Mouse (Mus musculus): ENCODE data around the gene Pawr.

Pawr gene

GRCm38 (mm10) chr10:108356601-108357187, 24.8 kb downstream of the Pawr start:
- no peak for DNase-seq

- DNase-seq = no peak
Observed at GRCm38 (mm10) chr10:108359974-108360373, 28.1 kb downstream of the Pawr start.

- no peak for DNase-seq
Observed at GRCm38 (mm10) chr10:108360801-108361200, 28.9 kb downstream of the Pawr start.

- no peak for DNase-seq
Observed at GRCm38 (mm10) chr10:108361419-108362155, 29.7 kb downstream of the Pawr start.

- DNase-seq = no peak
Observed at GRCm38 (mm10) chr10:108363932-108364331, 32.0 kb downstream of the Pawr start.

GRCm38 (mm10) chr10:108364946-108365719, 33.2 kb downstream of the Pawr start:
- DNase-seq = no peak

GRCm38 (mm10) chr10:108366251-108366650, 34.3 kb downstream of the Pawr start:
- no peak for DNase-seq

- DNase-seq = no peak
Observed at GRCm38 (mm10) chr10:108368358-108368757, 36.4 kb downstream of the Pawr start.

- DNase-seq = no peak
Observed at GRCm38 (mm10) chr10:108372258-108372657, 40.3 kb downstream of the Pawr start.

GRCm38 (mm10) chr10:108372858-108373257, 40.9 kb downstream of the Pawr start:
- DNase-seq = no peak

- no peak for DNase-seq
Observed at GRCm38 (mm10) chr10:108375796-108376195, 43.9 kb downstream of the Pawr start.

GRCm38 (mm10) chr10:108376366-108376765, 44.4 kb downstream of the Pawr start:
- no peak for DNase-seq

- DNase-seq = no peak
Observed at GRCm38 (mm10) chr10:108377369-108377768, 45.4 kb downstream of the Pawr start.

GRCm38 (mm10) chr10:108378062-108378461, 46.1 kb downstream of the Pawr start:
- DNase-seq = no peak

- DNase-seq = no peak
Observed at GRCm38 (mm10) chr10:108378479-108378878, 46.6 kb downstream of the Pawr start.

- no peak for DNase-seq
Observed at GRCm38 (mm10) chr10:108380715-108381114, 48.8 kb downstream of the Pawr start.

- no peak for DNase-seq
Observed at GRCm38 (mm10) chr10:108384153-108384769, 52.3 kb downstream of the Pawr start.

- no peak for DNase-seq
Observed at GRCm38 (mm10) chr10:108385480-108385955, 53.6 kb downstream of the Pawr start.

GRCm38 (mm10) chr10:108388410-108388915, 56.5 kb downstream of the Pawr start:
- DNase-seq = no peak

- DNase-seq = no peak
Observed at GRCm38 (mm10) chr10:108389178-108389926, 57.4 kb downstream of the Pawr start.

GRCm38 (mm10) chr10:108389927-108390287, 58.0 kb downstream of the Pawr start:
- DNase-seq = no peak

- DNase-seq = no peak
Observed at GRCm38 (mm10) chr10:108391370-108391902, 59.5 kb downstream of the Pawr start.

Measured in layer of hippocampus, adult 9-11 months (tissue).